Mouse (Mus musculus) urinary bladder, postnatal 36 days (tissue): ENCODE measurements around the gene 4921536K21Rik.

Experiments used
- DNase-seq, 2 experiments: peaks; one replicate each; pipeline ENCODE4 v3.0.0; 2022; ENCODE audit warnings: low spot score in 2 of 2, mixed read lengths in 1 of 2

Gene 4921536K21Rik

DNA sequence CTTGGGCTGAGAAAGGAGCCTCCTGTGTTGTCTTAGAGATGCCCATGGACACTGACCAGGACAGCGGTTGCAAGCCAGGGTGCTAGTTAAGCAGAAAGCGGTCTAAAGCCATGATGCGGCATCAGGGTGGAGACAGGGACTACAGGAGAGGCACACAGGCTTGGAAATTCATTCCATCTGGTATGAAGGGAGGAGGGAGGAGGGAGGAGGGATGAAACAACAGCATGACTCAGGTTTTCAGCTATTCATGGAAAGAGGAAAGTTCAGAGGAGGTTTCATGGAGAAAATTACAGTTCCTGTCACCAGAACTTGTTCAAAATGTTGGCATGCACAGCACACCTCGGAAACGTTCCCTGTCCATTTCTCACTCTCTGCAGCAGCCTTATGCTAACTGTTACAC is 39.1 kb downstream of the 4921536K21Rik start:
- DNase-seq: no peak

DNA sequence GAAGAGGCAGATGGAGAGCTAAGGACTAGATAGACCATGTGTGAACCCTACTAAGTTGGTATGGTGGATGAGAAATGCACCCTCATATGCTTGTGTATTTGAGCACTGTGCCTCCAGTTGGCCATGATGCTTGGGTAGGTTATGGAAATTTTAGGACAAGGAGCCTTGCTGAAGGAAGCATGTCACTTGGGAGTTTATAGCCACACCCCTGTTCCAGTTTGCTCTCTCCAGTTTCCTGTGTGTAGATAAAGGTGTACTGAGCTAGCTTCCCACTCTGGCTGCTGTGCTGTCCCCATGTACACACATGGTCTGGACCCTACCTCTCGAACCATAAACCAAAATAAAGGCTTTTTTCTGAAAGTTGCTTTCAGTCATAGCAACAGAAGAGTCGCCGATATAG is 40.7 kb downstream of the 4921536K21Rik start:
- DNase-seq: no peak

DNA sequence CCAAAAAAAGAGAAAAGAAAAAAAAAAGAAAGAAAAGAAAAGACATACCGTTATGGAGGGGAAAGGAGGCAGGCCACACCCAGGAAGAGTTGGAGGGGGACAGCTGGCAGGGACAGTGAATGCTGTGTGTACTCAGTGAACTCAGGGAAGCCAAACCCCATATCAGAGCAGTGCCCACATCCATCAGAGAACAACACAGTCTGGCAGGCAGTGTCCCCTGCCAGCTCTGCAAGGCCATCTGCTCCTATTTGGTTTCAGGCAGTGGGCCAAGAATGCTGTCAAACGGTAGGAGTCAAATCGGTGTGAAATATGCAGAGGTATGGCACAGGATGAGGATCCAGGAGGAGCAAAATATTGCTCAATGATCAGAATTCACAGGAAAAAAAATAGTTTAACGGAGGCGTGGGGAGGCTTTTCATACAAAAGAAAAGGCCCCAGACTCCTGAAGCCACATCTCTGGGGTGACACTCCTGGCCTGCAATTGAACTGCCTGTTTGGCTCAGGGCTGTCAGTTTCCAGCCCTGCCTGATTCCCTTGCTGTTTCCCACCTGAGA is 41.3 kb downstream of the 4921536K21Rik start:
- DNase-seq: no peak

DNA sequence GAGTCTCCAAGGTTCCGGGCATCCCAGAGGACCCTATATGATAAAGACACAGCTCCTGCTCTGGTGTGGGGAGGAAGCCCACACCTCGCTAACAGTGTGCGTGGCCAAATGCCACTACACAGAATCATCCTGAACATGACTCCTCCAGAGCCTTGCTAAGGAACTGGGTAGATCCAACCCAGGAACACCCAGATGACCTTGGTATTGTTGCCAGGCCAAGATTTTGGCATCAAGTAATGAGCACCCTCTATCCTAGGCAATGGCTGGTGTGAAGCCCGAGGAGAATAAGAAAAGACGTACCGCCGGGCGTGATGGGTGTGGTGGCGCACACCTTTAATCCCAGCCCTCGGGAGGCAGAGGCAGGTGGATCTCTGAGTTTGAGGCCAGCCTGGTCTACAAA is 41.9 kb downstream of the 4921536K21Rik start:
- no peak for DNase-seq

DNA sequence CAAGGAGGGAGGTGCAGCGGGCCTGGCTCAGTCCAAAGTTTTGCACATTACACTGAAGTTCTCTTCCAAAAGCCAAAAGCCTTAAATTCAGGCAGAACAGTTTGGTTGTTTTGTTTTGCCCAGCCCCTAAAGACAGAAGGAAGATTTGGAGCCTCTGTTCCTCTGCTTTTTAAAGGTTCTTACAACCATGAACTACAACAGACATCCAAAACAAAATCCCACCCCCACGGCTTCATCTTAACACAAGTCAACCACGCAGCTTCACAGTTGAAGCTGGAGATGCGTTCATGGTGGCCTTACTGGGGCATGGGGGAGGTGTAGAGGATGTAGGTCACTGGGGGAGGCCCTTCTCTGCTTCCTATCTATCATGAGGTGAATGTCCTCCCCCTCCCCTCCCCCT is 43.0 kb downstream of the 4921536K21Rik start:
- no peak for DNase-seq

DNA sequence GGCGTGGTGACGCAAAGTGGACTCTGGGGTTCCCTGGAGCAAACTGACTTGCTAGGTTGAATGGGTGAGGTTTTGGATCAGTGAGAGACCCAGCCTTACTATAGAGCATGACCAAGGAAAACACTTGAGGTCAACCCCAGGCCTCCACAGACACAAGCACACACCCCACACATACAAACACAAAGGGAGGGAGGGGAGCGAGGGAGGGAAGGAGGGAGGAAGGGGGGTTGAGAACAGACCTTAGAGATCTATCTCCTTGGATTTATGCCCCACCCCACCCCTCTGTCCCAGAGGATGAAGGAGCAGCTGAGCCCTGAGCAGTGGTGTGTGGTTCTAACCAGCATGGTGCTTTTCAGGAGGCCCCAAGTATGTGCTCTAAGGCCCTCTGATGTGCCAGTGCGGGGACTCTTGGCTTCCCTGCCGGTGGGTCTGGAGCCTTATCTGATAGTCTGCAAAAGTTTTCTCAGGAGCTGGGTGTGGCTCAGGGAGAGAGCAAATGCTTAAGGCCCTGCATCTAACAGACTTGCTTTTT is 44.1 kb downstream of the 4921536K21Rik start:
- no peak for DNase-seq

DNA sequence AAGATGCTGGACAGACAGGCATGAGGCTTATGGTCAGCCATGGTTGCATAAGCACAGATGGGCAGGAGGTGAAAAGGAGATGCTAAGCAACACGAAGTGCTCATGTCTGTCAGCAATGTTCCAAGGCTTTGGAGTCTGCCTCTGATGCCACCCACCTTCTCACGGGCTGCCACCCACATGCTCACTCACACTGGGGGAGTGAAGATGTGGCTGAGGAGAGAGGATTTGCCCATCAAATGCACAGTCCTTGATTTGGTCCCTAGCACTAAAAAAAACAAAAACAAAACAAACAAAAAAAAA is 44.6 kb downstream of the 4921536K21Rik start:
- DNase-seq: no peak

DNA sequence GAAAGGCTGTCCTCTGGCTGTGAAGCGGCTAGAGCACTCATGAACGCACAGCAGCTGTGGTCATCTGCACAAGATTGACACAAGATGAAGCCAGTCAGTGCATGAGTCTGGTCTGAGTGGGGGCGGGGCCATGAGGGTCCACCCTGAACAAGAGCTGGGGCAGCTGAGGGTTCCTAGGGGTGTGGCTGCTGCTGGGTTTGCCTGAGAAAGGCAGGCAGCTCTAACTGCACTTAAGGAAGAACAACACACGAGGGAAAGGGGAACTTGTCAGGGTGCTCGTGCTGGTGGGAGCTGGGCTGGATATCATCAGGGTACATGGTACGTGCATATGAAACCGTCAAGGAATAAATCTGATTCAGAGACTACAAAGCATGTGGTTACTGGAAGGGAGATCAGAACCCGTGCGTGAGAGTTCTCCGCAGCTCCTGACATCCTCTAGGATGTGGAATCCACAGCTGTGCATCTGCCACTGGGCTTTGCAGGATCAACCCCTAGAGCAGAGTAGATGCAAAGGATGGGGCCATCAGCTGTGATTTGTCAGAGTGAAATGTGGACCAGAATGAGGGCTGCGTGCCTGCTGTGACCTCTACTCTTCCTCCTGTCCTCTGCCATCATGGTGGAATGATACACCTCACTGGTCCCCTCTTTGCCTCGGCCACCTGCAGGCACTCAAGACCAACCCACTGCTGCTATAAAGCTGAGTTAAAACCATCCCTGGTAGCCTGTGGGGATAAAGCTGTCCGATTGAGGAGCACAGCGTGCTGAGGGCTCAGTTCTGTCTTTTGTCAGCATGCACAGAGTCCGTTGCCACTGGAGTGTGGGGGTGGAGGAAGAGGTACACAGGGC is 45.2 kb downstream of the 4921536K21Rik start:
- no peak for DNase-seq

DNA sequence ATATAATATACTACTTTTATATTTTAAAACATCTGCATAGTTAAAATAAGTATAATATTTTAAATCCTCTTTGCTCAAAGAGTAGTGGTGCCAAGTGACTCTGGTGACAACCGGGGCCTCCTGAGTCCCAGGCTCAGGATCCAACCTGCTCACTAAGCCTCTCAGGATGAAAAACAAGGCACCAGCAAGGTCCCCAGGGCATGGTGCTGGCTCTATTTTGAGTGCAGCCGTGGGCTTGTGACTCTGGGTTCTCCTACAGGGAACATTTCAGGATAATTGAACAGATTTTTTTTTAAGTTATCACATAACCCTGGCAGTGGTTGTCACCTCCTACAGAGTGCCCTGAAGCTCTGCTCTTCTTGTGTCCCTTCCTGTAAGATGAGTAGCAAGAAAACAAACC is 48.5 kb downstream of the 4921536K21Rik start:
- no peak for DNase-seq

DNA sequence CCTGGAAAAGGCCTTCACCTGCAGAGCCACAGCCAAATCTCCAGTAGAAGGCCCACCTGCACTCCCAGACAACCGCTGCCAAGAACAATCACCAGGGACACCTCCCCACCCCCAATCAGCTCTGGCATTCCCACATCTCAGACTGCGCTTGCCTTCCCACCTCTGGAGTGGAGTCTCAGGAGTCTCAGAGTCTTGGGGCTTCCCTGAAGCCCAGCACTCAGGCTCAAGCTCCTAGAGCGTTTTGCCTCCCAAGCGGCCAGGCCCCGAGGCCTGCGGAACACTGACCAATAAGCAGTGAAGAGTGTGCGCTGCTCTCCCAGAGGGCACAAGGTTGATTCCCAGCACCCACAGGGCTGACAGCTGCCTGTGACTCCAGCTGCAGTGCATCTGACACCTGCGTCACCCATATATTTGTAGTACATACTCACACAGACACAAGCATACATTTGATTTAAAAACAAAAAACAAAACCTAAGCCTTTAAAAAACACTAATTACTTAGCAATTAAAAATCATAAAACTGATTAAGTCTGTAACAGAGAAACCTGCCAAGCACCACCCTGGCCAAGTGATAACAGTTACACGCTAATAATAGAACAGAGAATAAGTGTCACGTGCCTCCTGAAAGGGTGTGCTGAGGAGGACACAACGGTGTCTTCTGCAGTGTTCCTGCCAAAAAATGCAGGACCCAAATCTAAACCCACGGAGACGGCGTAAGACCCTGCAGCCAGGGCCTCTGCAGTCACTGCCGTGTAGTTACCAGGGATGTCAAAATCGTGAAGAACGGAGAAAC is 50.8 kb downstream of the 4921536K21Rik start:
- no peak for DNase-seq
